Mouse (Mus musculus) bone marrow, adult 2 months (tissue): ENCODE measurements at regions not wholly inside any gene's neighbourhood (a gene's known extent, or its start where the extent isn't known, plus 50 kb on each side); places are given as distances from the start of the nearest gene placed in this dataset.

Experiments used
- CTCF ChIP-seq: fragments of 200-500 bp; IDR thresholded peaks from 2 replicates; pipeline ENCODE4 v1.5.1; 2011; ENCODE audit warnings: low read length, control low read depth; ENCODE audit not compliant: control insufficient read depth, insufficient read depth
- POLR2A ChIP-seq: fragments of 200-500 bp; IDR thresholded peaks from 2 replicates; pipeline ENCODE4 v1.6.1; 2011; ENCODE audit warnings: low read depth, mild to moderate bottlenecking, control low read depth, low read length, borderline replicate concordance; ENCODE audit not compliant: control insufficient read depth

- TF ChIP-seq CTCF (no peak), POLR2A (no peak)
Measured at GRCm38 (mm10) chr12:106374840-106375375, 364.9 kb downstream of the Vrk1 start.
